Mouse (Mus musculus): ENCODE measurements around the gene Vmn2r60. TPM values are rescaled to one million over a fixed set of nuclear protein-coding genes. Genes with fewer than 3 reads are reported as not detected.

Vmn2r60 gene
- not detected in 2 replicates for polyA plus RNA-seq (2012; rRNA removed)

DNA sequence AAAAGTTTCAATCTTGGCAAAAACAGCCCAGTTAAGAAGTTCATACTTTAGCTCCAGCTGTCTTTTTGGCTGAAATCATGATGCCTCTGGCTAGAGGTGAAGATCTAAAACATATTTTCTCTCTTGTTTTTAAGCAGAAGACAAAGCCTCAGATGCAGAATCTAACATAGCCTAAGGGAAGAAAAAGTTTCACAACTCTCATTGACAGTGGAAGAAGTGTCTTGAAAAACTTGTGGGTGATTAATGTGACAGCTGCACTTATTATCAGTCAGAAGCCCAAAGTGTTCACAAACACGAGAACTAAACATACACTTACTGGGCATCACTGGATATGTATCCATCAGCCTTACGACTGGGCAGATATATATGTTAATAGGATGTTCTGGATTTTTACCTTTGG, at the start of gene Vmn2r60:
TSS of gene Vmn2r60 (plus strand) at position 301 of the 400 bp plus-strand sequence.

DNA sequence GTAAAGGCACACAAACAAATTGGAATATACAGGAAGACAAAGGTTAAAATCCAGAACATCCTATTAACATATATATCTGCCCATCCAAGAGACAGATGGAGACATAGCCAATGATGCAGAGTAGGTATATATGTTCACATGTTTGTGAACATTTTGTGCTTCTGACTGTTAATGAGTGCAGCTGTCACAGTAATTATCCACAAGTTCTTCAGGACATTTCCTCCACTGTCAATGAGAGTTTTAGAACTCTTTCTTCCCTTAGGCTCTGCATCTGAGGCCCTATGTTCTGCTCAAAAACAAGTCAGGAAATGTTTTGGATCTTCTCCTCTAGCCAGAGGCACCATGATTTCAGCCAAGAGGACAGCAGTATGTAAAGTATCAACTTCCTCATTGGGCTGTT, 48.6 kb upstream of the Vmn2r60 start, which contains the start of gene Vmn2r59:
TSS of gene Vmn2r59 (minus strand) at position 101 of the 400 bp plus-strand sequence.

Other genes starting within 250 kb of the Vmn2r60 start
- gene Vmn2r58, start 235.1 kb upstream of the Vmn2r60 start, polyA plus RNA-seq (2012; rRNA removed), result not detected in 2 replicates
- gene Vmn2r59, start 48.7 kb upstream of the Vmn2r60 start, polyA plus RNA-seq (2012; rRNA removed), result not detected in 2 replicates
- not detected in 2 replicates for gene Vmn2r61, start 152.3 kb downstream of the Vmn2r60 start, polyA plus RNA-seq (2012; rRNA removed)